Mouse (Mus musculus) retina, postnatal 1 day (tissue): ENCODE measurements around the gene Selenon.

ENCODE experiments used
- DNase-seq: peaks from one replicate; pipeline ENCODE4 v3.0.0-alpha.2; 2012

The Selenon gene

GRCm38 (mm10) chr4:134542726-134543125, 9.2 kb downstream of the Selenon start:
- no peak for DNase-seq

- peak; percentile 50 for DNase-seq
Observed at GRCm38 (mm10) chr4:134538997-134539580, 12.9 kb downstream of the Selenon start.

- peak; percentile 34 for DNase-seq
Observed at GRCm38 (mm10) chr4:134535787-134536151, 16.2 kb downstream of the Selenon start.

- peak; percentile 98 for DNase-seq
Observed at GRCm38 (mm10) chr4:134534932-134535786, 16.8 kb downstream of the Selenon start, which contains the start of gene Mtfr1l. Gene Mtfr1l (minus strand): TSS chr4:134535387.

GRCm38 (mm10) chr4:134534124-134534886, 17.7 kb downstream of the Selenon start:
- DNase-seq = peak; percentile 62

- DNase-seq = no peak
Observed at GRCm38 (mm10) chr4:134533421-134533820, 18.5 kb downstream of the Selenon start.

- no peak for DNase-seq
Observed at GRCm38 (mm10) chr4:134532928-134533327, 19.0 kb downstream of the Selenon start.

GRCm38 (mm10) chr4:134526220-134526619, 25.7 kb downstream of the Selenon start:
- no peak for DNase-seq

- DNase-seq = peak; percentile 25
Observed at GRCm38 (mm10) chr4:134525806-134526205, 26.2 kb downstream of the Selenon start.

GRCm38 (mm10) chr4:134523447-134523846, 28.5 kb downstream of the Selenon start:
- no peak for DNase-seq

GRCm38 (mm10) chr4:134519281-134519680, 32.7 kb downstream of the Selenon start:
- no peak for DNase-seq

GRCm38 (mm10) chr4:134518541-134518940, 33.4 kb downstream of the Selenon start:
- DNase-seq = no peak

GRCm38 (mm10) chr4:134517719-134518118, 34.2 kb downstream of the Selenon start:
- no peak for DNase-seq

- no peak for DNase-seq
Observed at GRCm38 (mm10) chr4:134516981-134517380, 35.0 kb downstream of the Selenon start.

GRCm38 (mm10) chr4:134515614-134516013, 36.4 kb downstream of the Selenon start:
- no peak for DNase-seq

- no peak for DNase-seq
Observed at GRCm38 (mm10) chr4:134514309-134514930, 37.5 kb downstream of the Selenon start.

GRCm38 (mm10) chr4:134512798-134513197, 39.2 kb downstream of the Selenon start:
- DNase-seq = peak; percentile 69

GRCm38 (mm10) chr4:134511730-134512129, 40.2 kb downstream of the Selenon start:
- DNase-seq = no peak

GRCm38 (mm10) chr4:134510845-134511411, 41.0 kb downstream of the Selenon start, which contains the start of gene Aunip:
Gene Aunip (plus strand): TSS chr4:134510999.
- DNase-seq = peak; percentile 95

GRCm38 (mm10) chr4:134510396-134510795, 41.6 kb downstream of the Selenon start:
- DNase-seq = no peak

GRCm38 (mm10) chr4:134506713-134507112, 45.3 kb downstream of the Selenon start:
- DNase-seq = no peak

- DNase-seq = no peak
Observed at GRCm38 (mm10) chr4:134505966-134506594, 45.9 kb downstream of the Selenon start.
